Mouse (Mus musculus) megakaryocyte, embryonic 14.5 days (primary cell): ENCODE data around the gene Wnk2.

Source experiments
- FLI1 ChIP-seq: IDR thresholded peaks from 2 replicates; pipeline ENCODE4 v1.6.1; 2012; ENCODE audit warnings: low read length, inconsistent platforms, mixed read lengths
- GATA1 ChIP-seq: IDR thresholded peaks from 3 replicates; pipeline ENCODE4 v1.6.1; 2012; ENCODE audit warnings: mixed read lengths, low read length, inconsistent platforms, borderline replicate concordance

DNA sequence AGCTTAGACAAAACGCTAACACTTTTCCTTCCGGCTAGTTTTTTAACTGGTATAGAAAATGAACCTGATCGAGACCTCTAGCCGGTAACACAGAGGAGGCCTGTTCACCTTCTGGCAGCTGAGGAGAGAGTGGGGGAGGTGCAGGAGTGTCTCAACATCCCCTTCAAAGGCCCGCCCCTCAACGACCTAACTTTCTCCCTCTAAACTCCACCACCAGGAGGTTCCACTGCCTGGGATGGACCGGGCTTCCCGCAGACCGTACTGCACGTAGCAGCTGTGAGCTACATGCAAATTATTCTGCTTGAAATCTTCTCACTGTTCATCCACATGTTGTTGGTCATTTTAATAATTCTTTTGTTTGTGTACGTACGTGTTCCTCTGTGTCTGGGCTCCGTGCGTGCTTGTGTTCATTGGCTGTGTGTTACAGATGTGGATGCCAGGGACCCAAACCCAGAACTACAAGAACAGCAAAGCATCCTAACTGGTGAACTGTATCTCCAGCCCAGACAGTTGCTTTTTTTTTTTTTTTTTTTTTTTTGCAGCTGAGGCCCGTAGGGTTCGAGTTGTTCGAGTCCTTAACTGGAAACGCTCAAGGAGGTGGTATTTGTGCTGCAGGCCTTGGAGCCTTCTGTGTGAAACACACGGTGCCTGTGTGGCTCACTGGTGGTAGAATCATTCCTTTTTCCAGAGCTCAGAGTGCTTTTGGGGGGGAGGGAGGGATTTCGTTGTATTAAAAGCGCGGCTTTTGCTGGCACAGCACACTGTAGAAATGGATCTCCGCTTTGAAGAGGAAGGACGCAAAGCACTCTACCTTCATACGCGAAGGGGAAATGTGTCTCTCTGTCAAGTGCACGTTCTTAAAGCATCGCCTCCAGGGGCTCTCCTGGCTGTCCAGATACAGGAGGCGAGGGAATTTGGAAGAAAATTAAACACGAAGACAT, 132.2 kb downstream of the Wnk2 start:
- TF ChIP-seq GATA1 (no peak), FLI1 (no peak)
